Mouse (Mus musculus) erythroblast, embryonic 14.5 days (primary cell): ENCODE data around the gene Dtx3. TPM values are rescaled to one million over a fixed set of nuclear protein-coding genes. Genes with fewer than 3 reads are reported as not detected.
A peak's percentile ranks its signal among the peaks of the same experiment; 100 is the strongest.

ENCODE experiments used
- H3K27me3 ChIP-seq: 2 replicates; pipeline ENCODE4 v1.6.1; 2012; ENCODE audit warnings: inconsistent platforms; ENCODE audit not compliant: control insufficient read depth
- H3K36me3 ChIP-seq: 2 replicates; pipeline ENCODE4 v1.6.1; 2012; ENCODE audit warnings: mild to moderate bottlenecking, inconsistent platforms; ENCODE audit not compliant: control insufficient read depth
- H3K4me1 ChIP-seq: 2 replicates; pipeline ENCODE4 v1.6.1; 2012; ENCODE audit warnings: inconsistent platforms; ENCODE audit not compliant: control insufficient read depth
- H3K4me3 ChIP-seq: replicated peaks from 2 replicates; pipeline ENCODE3; 2012; ENCODE audit warnings: moderate library complexity, mild to moderate bottlenecking, inconsistent platforms
- H3K9me3 ChIP-seq: 2 replicates; pipeline ENCODE4 v1.6.1; 2012; ENCODE audit warnings: low read length, inconsistent platforms, mixed read lengths; ENCODE audit not compliant: control insufficient read depth
- GATA1 ChIP-seq: IDR thresholded peaks from 2 replicates; pipeline ENCODE4 v1.6.1; 2012; ENCODE audit warnings: low read length, inconsistent platforms, mixed read lengths
- TAL1 ChIP-seq: IDR thresholded peaks from 3 replicates; pipeline ENCODE4 v1.6.1; 2012; ENCODE audit warnings: low read length, inconsistent platforms, mixed read lengths
- polyA plus RNA-seq: library from polyadenylated mRNA; stranded (reverse); fragments of >175 nt; gene quantifications from 2 replicates; pipeline ENCODE4 v1.2.3, GENCODE M21; 2012

Dtx3 gene
- polyA plus RNA-seq, 1 experiment = 11.1 TPM

DNA sequence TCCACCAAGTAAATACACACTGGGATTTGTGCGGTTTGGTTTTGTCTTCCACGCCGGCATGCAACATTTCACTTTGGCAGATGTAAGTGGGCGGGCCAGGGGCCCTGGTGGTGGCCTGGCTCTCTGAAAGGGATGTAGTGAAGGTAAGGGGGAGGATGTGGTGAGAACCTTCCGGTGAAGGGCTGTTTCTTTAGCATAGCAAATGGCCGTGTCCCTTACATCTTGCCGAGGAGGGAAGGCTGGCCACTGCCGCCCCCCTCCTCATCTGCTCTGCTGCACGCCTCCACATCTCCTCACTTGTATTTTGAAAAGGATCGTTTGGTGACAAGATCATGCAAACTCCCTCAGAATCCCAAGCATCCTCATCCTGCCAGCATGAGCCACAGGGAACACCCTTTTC is 30.2 kb upstream of the Dtx3 start:
- H3K27me3 ChIP-seq = peaks cover 35% of the 10 kb centered on the region
- no peaks in the 10 kb centered on the region for H3K36me3 ChIP-seq
- H3K4me1 ChIP-seq = peaks cover 26% of the 10 kb centered on the region
- H3K4me3 ChIP-seq = no peak overlapping the region
- TF ChIP-seq TAL1 (no peak), GATA1 (no peak)
- H3K9me3 ChIP-seq = no peaks in the 10 kb centered on the region

- Histone ChIP-seq H3K4me1 (peaks cover 20% of the 10 kb centered on the region), H3K27me3 (peaks cover 34% of the 10 kb centered on the region), H3K36me3 (no peaks in the 10 kb centered on the region), H3K9me3 (peaks cover 2% of the 10 kb centered on the region), H3K4me3 (no peak overlapping the region)
- no peak for TF ChIP-seq TAL1
- no peak for TF ChIP-seq GATA1
These were observed 29.7 kb upstream of the Dtx3 start for GRCm38 (mm10) chr10:127225213-127225612.

- Histone ChIP-seq H3K4me1 (peaks cover 38% of the 10 kb centered on the region), H3K36me3 (no peaks in the 10 kb centered on the region), H3K27me3 (0 out of 2 replicates have a peak, but pooled peaks cover 6% of the 10 kb centered on the region), H3K9me3 (peaks cover 2% of the 10 kb centered on the region), H3K4me3 (no peak overlapping the region)
- TF ChIP-seq GATA1 (no peak), TAL1 (no peak)
These were observed 22.8 kb upstream of the Dtx3 start for GRCm38 (mm10) chr10:127218339-127218738.

DNA sequence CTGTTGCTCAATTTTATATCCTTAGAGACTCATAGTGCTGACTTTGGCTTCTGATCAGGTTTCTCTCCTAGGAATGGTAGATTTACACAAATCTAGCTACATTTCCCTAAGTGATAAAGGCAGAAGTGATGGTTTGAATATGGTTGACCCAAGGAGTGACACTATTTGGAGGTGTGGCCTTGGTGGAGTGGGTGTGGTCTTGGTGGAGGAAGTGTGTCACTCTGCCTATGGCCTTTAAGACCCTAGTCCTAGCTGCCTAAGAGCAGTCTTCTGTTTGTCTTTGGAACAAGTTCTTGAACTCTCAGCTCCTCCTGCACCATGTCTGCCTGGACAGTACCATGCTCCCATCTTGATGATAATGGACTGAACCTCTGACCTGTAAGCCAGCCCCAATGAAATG is 21.6 kb upstream of the Dtx3 start:
- Histone ChIP-seq H3K9me3 (peaks cover 2% of the 10 kb centered on the region), H3K27me3 (no peaks in the 10 kb centered on the region), H3K4me1 (peaks cover 43% of the 10 kb centered on the region), H3K4me3 (no peak overlapping the region), H3K36me3 (no peaks in the 10 kb centered on the region)
- no peak for TF ChIP-seq TAL1
- no peak for TF ChIP-seq GATA1

DNA sequence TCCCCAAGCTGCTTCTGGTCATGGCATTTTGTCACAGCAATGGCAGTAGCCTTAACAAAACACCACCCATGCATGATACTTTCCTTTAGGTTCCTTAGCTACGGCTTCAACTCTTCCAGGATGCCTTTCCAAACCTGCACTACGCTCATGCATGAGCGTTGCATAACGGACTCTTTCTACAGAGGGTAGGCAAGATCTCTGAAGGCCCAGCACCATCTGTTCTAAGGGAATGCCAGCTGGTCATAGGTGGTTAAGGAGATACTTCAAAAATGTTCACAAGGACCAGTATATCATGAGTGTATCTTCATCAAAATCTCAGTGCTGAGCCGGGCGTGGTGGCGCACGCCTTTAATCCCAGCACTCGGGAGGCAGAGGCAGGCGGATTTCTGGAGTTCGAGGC is 20.9 kb upstream of the Dtx3 start:
- no peaks in the 10 kb centered on the region for H3K36me3 ChIP-seq
- no peak for TF ChIP-seq GATA1
- no peak for TF ChIP-seq TAL1
- no peak overlapping the region for H3K4me3 ChIP-seq
- H3K9me3 ChIP-seq = peaks cover 2% of the 10 kb centered on the region
- H3K27me3 ChIP-seq = no peaks in the 10 kb centered on the region
- peaks cover 48% of the 10 kb centered on the region for H3K4me1 ChIP-seq

GRCm38 (mm10) chr10:127214422-127214803 is 18.9 kb upstream of the Dtx3 start:
- Histone ChIP-seq H3K9me3 (no peaks in the 10 kb centered on the region), H3K36me3 (peaks cover 12% of the 10 kb centered on the region), H3K27me3 (no peaks in the 10 kb centered on the region), H3K4me1 (peaks cover 64% of the 10 kb centered on the region), H3K4me3 (no peak overlapping the region)
- no peak for TF ChIP-seq TAL1
- no peak for TF ChIP-seq GATA1

- TF ChIP-seq TAL1 = no peak
- no peak for TF ChIP-seq GATA1
- H3K4me1 ChIP-seq = peaks cover 69% of the 10 kb centered on the region
- no peaks in the 10 kb centered on the region for H3K9me3 ChIP-seq
- no peaks in the 10 kb centered on the region for H3K27me3 ChIP-seq
- H3K4me3 ChIP-seq = no peak overlapping the region
- peaks cover 18% of the 10 kb centered on the region for H3K36me3 ChIP-seq
These were observed 18.3 kb upstream of the Dtx3 start for GRCm38 (mm10) chr10:127213704-127214421.

GRCm38 (mm10) chr10:127213272-127213671 is 17.7 kb upstream of the Dtx3 start:
- Histone ChIP-seq H3K4me3 (no peak overlapping the region), H3K27me3 (no peaks in the 10 kb centered on the region), H3K4me1 (peaks cover 75% of the 10 kb centered on the region), H3K9me3 (no peaks in the 10 kb centered on the region), H3K36me3 (peaks cover 24% of the 10 kb centered on the region)
- TF ChIP-seq GATA1 = no peak
- no peak for TF ChIP-seq TAL1

- H3K9me3 ChIP-seq = no peaks in the 10 kb centered on the region
- H3K27me3 ChIP-seq = no peaks in the 10 kb centered on the region
- no peak for TF ChIP-seq TAL1
- no peak for TF ChIP-seq GATA1
- H3K4me1 ChIP-seq = peaks cover 82% of the 10 kb centered on the region
- peak within 1 kb of the TSS; percentile 89 for H3K4me3 ChIP-seq
- peaks cover 42% of the 10 kb centered on the region for H3K36me3 ChIP-seq
These were observed 15.9 kb upstream of the Dtx3 start, which contains the start of gene Pip4k2c for GRCm38 (mm10) chr10:127211414-127211854. Gene Pip4k2c (minus strand): TSS chr10:127211585.
